Mouse (Mus musculus) layer of hippocampus, adult 9-11 months (tissue): ENCODE measurements around the gene Rhoj.

Experiments used
- DNase-seq: peaks from one replicate; pipeline ENCODE4 v3.0.0; 2022

The Rhoj gene

GRCm38 (mm10) chr12:75351846-75352245 lies 43.7 kb downstream of the Rhoj start:
- no peak for DNase-seq

- no peak for DNase-seq
These were observed 44.3 kb downstream of the Rhoj start for GRCm38 (mm10) chr12:75352410-75352809.

GRCm38 (mm10) chr12:75354354-75354753 lies 46.2 kb downstream of the Rhoj start:
- no peak for DNase-seq

GRCm38 (mm10) chr12:75357781-75358180 lies 49.7 kb downstream of the Rhoj start:
- no peak for DNase-seq

- DNase-seq, result peak; percentile 58
These were observed 50.6 kb downstream of the Rhoj start for GRCm38 (mm10) chr12:75358714-75359113.

GRCm38 (mm10) chr12:75359500-75359899 lies 51.4 kb downstream of the Rhoj start:
- DNase-seq, result no peak

- peak; percentile 40 for DNase-seq
These were observed 51.9 kb downstream of the Rhoj start for GRCm38 (mm10) chr12:75359921-75360482.

- no peak for DNase-seq
These were observed 54.3 kb downstream of the Rhoj start for GRCm38 (mm10) chr12:75362456-75362855.

- DNase-seq, result no peak
These were observed 56.3 kb downstream of the Rhoj start for GRCm38 (mm10) chr12:75364416-75364815.

GRCm38 (mm10) chr12:75365621-75366124 lies 57.6 kb downstream of the Rhoj start:
- no peak for DNase-seq

GRCm38 (mm10) chr12:75367371-75367770 lies 59.2 kb downstream of the Rhoj start:
- DNase-seq, result no peak

- no peak for DNase-seq
These were observed 60.4 kb downstream of the Rhoj start for GRCm38 (mm10) chr12:75368527-75368926.

GRCm38 (mm10) chr12:75369418-75369851 lies 61.3 kb downstream of the Rhoj start:
- no peak for DNase-seq

GRCm38 (mm10) chr12:75374437-75374836 lies 66.3 kb downstream of the Rhoj start:
- DNase-seq, result no peak

GRCm38 (mm10) chr12:75375060-75375459 lies 66.9 kb downstream of the Rhoj start:
- DNase-seq, result no peak

GRCm38 (mm10) chr12:75376126-75376525 lies 68.0 kb downstream of the Rhoj start:
- no peak for DNase-seq

GRCm38 (mm10) chr12:75386731-75387130 lies 78.6 kb downstream of the Rhoj start:
- no peak for DNase-seq

GRCm38 (mm10) chr12:75387156-75387555 lies 79.0 kb downstream of the Rhoj start:
- no peak for DNase-seq

GRCm38 (mm10) chr12:75387846-75388245 lies 79.7 kb downstream of the Rhoj start:
- no peak for DNase-seq

GRCm38 (mm10) chr12:75388521-75388920 lies 80.4 kb downstream of the Rhoj start:
- DNase-seq, result no peak

GRCm38 (mm10) chr12:75389308-75390135 lies 81.4 kb downstream of the Rhoj start:
- peak; percentile 42 for DNase-seq

- DNase-seq, result no peak
These were observed 83.4 kb downstream of the Rhoj start for GRCm38 (mm10) chr12:75391526-75391925.

GRCm38 (mm10) chr12:75394011-75394773 lies 86.1 kb downstream of the Rhoj start:
- no peak for DNase-seq
